In the genomic region with DNA sequence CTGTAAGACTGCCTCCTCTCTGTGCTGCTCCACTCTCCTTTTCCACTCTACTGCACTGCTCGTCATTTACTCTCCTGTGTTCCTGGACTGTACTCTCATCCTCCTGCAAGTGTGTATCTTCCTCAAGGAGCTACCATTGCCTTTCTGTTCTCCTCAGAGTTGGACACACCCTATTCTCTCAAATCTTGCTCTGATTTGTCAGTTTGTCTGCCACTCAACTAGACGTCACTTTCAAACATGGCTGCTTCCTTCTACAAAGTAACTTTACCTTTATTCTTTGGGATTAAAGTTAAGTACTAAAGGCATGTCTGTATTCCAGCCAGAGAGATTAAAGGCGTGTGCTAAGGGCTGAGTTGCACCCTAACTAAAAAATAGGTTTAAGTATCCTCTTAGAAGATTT, we compare ENCODE assay signal across 20 mouse cellular contexts.
"Had no signal": no experiment of that assay in that cellular context is flagged by ENCODE, and none has a peak within 500 bp of the region (broad histone marks: within the 10 kb centered on the region; RNA-seq: fewer than 3 reads in every experiment).

No protein-coding gene starts in this region.

- H3K4me1 ChIP-seq: limb, embryonic 12.5 days; limb, embryonic 15.5 days; megakaryocyte, embryonic 14.5 days; midbrain, embryonic 10.5 days; midbrain, embryonic 13.5 days; neural tube, embryonic 13.5 days had no signal

- DNase-seq: kidney, postnatal 36 days; layer of hippocampus, postnatal 36 days; left cerebral cortex, postnatal 4 days; liver, postnatal 0 days; lung, embryonic 14.5 days; lung, postnatal 36 days; right cerebral cortex, adult 18-20 months; right cerebral cortex, postnatal 14 days; right cerebral cortex, postnatal 4 days; thymus, postnatal 25 days had no signal

- H3K9me3 ChIP-seq: limb, embryonic 12.5 days; limb, embryonic 15.5 days; megakaryocyte, embryonic 14.5 days; midbrain, embryonic 10.5 days; midbrain, embryonic 13.5 days; neural tube, embryonic 13.5 days had no signal

- H3K36me3 ChIP-seq: limb, embryonic 12.5 days; limb, embryonic 15.5 days; midbrain, embryonic 10.5 days; midbrain, embryonic 13.5 days; neural tube, embryonic 13.5 days had no signal

- H3K9ac ChIP-seq: limb, embryonic 12.5 days; limb, embryonic 15.5 days; liver, embryonic 14.5 days; liver, postnatal 0 days; lung, embryonic 14.5 days; midbrain, embryonic 13.5 days; neural tube, embryonic 13.5 days had no signal

- H3K27me3 ChIP-seq: limb, embryonic 12.5 days; limb, embryonic 15.5 days; megakaryocyte, embryonic 14.5 days; midbrain, embryonic 13.5 days; neural tube, embryonic 13.5 days had no signal

- H3K4me3 ChIP-seq: limb, embryonic 12.5 days; limb, embryonic 15.5 days; megakaryocyte, embryonic 14.5 days; midbrain, embryonic 10.5 days; midbrain, embryonic 13.5 days; myocyte; neural tube, embryonic 13.5 days had no signal

- H3K27ac ChIP-seq: kidney, postnatal 0 days; limb, embryonic 12.5 days; limb, embryonic 15.5 days; liver, embryonic 14.5 days; midbrain, embryonic 10.5 days; midbrain, embryonic 13.5 days; neural tube, embryonic 13.5 days; stomach, postnatal 0 days had no signal
